Mouse (Mus musculus): ENCODE data around the gene Olfr786.

The Olfr786 gene

DNA sequence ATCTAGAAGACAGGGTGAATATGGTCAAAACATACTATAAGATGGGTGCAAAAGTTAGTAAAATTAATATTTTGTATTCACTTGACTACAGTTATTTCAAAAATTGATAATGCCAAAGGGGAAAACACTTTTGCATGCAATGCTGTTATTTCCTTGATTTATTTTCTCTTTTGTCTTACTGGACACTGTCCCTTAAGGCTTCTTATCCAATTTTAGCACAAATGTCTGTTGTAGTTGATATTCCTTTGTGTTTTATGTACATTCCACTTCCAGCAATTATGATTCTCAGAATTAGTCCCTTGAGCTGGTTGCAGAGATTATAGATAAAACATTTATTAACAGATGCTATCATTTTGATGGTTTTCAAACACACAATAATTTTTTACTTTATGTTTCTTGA lies at the start of gene Olfr786:
Gene Olfr786, plus strand, starts transcription at position 301 of the 400 bp plus-strand sequence.
- no peak for DNase-seq (ENCODE audit: low spot score in 2 of 2)

- no peak for DNase-seq (ENCODE audit: low spot score in 2 of 2)
Observed at GRCm38 (mm10) chr10:129383783-129384182, 43.3 kb upstream of the Olfr786 start, which contains the start of gene Olfr784. TSS of gene Olfr784 (plus strand) at chr10:129384083.

- DNase-seq (ENCODE audit: low spot score in 2 of 2) = no peak
Observed at GRCm38 (mm10) chr10:129400892-129401291, 26.2 kb upstream of the Olfr786 start.

DNA sequence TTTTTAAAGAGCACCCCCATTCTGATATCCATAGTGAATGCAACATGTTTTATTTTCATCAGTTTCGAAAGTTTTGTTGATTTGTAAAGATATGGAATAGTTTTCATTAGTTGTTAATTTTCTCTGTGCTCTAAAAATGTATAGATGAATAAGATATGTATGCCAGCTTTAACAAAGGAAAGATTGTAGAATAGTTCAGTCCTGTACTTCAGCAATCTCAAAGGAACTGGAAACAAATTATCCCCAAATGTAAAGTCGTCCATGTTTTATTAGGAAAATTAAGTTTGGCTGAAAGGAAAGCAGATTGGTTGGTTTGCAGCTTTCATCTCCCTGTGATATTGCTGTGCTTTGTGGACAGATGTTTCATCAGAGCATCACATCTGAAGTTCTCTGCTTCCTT lies 22.0 kb upstream of the Olfr786 start, which contains the start of gene Olfr785:
Gene Olfr785, plus strand, starts transcription at position 301 of the 400 bp plus-strand sequence.
- no peak for DNase-seq (ENCODE audit: low spot score in 2 of 2)

DNA sequence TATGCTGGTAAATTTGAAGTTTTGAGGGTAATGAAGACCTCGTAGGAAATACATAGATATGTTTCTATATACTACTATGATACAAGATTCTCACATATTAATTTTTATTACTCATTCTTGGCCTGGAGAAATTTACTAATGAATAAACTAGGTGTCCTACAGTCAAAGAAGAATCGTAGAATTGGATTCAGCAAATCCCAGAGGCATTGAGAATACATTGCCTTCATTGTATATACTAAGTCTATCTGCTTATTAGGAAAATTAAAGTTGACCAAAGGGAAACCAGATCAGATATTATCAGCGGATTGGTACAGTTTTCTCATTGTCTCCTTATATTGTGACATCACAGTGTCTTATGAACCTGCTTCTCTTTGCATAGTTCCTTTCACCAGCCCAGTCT lies 34.5 kb downstream of the Olfr786 start, which contains the start of gene Olfr787:
Gene Olfr787, plus strand, starts transcription at position 301 of the 400 bp plus-strand sequence.
- DNase-seq (ENCODE audit: low spot score in 2 of 2) = no peak

DNA sequence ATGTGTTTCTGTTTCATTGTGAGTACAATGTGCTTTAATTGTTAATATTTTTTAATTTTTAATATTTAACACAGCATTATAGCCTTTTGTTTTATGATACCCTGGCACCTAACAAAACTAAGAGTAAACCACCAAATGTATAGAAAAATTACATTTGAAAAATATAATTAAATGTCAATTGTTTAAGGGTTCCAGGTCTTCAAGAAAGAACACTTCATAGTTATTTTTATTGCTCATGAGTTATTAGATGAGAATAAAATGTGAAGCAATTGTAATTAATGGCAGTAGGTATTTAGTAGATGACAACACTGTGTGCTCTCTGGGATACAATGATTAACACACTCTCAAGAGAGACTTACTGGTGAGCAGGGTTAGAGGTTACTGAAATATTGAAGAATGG lies 43.6 kb downstream of the Olfr786 start, which contains the start of gene Olfr788:
Gene Olfr788, plus strand, starts transcription at position 301 of the 400 bp plus-strand sequence.
- DNase-seq (ENCODE audit: low spot score in 2 of 2) = no peak

GRCm38 (mm10) chr10:129473256-129473655 lies 46.1 kb downstream of the Olfr786 start:
- no peak for DNase-seq (ENCODE audit: low spot score in 2 of 2)

DNA sequence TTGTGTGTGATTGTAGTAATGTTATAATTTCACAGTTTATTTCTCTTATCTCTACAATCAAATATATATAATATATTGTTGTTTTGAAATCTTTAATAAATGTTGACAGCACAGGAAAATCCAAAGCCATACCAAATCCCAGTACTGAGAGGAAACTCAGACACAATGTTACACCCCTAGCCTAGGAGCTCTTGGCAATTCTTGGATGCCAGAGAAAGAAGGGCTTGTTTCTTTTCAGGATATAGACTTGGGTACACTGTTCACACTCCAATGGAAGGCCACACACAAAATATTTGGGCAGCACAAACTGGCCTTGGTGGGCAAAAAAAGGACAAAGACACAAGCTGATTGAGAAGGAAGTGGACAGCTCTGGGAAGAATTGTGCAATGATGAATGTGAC lies 46.6 kb downstream of the Olfr786 start:
- no peak for DNase-seq (ENCODE audit: low spot score in 2 of 2)

- no peak for DNase-seq (ENCODE audit: low spot score in 2 of 2)
Observed at GRCm38 (mm10) chr10:129484452-129484851, 57.3 kb downstream of the Olfr786 start, which contains the start of gene Olfr789. TSS of gene Olfr789 (plus strand) at chr10:129484752.
